Mouse (Mus musculus): ENCODE measurements around the gene Rnf24.
A peak's percentile ranks its signal among the peaks of the same experiment; 100 is the strongest.

Rnf24 gene

DNA sequence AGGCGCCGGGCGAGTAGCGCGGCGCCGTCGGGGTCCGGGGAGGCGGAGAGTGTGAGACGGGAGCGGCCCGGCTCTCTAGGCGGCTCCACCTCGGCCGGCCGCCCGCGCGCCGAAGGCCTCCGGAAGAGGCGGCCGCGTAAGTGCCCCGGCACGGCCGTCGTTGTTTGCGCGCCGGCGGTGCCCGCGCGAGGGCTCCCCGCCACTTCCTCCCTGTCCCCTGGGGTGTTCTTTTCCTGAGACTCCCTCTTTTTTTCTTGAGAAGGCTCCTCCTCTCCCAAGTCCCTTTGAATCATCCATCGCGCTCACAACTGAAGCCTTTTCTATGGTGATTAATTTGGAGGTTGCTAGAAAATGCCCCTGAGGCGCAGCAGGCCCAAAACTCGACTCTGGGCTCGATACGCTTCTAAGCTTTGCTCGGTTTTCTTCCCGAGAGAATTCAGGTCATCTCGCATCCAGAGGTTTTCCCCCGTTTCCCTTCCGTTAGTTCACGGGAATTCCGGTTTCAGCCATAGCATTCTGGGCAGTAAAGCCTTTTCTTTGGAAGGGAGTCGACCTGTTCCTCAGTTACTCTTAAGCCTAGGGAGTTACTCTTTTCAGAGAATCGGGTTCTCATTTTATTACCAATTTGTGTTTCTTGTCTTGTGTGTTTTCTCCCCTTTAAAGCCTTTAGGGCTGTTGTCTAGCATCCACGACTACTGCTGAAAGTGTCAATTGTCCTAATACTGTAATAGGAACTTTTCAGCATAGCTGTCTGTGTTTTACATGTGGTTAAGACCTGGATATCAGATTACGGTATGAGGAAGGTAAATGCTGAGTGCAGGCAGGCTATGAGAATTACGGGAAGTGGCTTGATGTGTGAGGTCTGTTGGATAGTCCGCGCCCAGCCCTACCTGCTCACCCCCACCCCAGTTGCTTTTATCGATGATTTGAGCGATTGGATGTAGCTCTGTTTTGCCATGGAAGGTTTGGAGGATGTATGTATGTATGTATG lies 89.7 kb downstream of the Rnf24 start:
- peak; percentile 68 for DNase-seq (ENCODE audit: low read depth, low spot score)

DNA sequence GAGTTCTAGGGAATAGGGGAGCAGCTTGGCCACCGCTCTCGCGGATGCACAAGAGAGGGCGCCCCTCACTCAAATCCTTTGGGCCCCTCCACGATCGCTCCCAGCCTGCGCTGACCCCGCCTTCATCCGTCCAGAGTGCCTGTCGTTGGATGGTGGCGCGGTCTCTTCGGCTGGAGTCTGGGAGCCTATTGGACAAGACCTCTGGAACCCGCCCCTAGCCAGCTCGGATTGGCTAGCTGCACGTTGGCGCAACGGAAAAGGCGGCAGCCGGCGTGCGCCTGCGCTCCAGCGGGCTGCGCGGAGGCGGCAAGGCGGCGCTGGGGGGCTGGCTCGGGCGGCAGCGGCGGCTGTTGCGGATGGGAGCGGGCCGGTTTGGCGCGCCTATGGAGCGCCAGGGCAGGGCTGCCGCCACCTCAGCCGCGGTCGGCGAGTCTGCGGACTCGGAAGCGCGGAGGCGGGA lies 90.4 kb downstream of the Rnf24 start, which contains the start of gene Pank2:
Pank2 (plus strand) TSS at position 283 of the 460 bp plus-strand sequence.
- DNase-seq (ENCODE audit: low read depth, low spot score): peak; percentile 99

DNA sequence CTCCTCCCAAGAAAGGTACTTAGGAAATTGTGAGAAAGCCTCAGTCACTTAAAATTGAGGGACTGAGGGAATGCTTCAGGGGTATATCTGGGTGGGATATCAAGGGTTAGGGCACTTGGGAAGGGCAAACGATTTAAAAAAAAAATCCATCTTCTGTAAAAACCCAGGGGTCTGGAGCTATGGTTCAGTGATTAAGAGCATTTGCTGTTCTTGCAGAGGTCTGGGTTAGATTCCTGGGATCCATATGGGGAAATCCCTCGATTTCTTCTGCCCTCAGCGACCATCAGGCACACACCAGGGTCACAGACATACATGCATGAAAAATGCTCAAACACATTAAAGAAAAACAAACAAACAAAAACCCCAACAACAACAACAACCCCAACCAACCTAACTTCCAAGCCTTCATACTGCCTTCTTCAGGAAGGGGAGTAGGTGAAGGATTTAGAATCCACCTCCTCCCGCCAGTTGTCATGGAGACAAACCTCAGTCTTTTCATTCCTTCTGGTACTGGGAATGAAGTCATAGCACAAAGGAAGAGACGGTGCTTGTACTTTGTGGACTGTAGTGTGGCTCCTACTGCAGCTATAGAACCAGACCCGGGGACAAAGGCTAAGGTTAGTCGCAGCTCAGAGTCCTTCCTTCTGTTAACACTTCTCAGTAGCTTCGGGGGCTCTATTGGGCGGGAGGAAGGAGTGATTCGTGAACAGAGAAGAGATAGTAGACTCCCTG lies 91.0 kb downstream of the Rnf24 start:
- peak; percentile 95 for DNase-seq (ENCODE audit: low read depth, low spot score)

DNA sequence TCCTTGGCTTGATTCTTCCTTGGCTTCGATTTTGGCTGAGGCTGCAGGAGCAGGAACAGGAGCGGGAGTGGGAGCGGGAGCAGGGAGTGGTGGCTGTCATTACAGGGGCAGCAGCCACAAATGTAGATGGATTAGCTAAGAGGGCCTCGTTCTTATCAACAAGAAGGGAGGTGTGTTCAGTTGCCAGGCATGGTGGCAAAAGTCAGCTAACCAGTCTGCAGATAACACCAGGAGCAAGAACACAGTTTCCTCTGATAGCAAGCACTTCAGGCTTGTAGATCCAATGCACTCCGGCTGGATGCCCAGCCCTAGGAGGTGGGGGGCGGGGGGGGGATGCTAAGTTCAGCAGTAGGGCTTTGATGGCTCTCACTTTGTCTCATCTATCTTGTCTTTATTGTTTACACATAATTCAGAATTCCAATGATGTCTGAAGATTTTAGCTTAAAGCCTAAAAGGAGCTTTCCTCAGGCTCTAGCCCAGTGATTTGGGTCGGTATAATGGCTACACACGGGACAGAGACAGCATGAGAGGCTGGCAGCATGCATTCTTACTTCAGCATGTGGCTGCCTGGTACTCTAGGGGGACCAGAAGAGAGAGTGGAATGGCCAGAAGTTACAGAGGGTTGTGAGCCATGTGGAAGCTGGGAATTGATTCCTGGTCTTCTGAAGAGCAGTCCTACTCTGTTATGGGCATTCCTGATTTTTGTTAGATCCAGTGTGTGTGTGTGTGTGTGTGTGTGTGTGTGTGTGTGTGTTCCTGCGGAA lies 92.0 kb downstream of the Rnf24 start:
- DNase-seq (ENCODE audit: low read depth, low spot score): no peak

DNA sequence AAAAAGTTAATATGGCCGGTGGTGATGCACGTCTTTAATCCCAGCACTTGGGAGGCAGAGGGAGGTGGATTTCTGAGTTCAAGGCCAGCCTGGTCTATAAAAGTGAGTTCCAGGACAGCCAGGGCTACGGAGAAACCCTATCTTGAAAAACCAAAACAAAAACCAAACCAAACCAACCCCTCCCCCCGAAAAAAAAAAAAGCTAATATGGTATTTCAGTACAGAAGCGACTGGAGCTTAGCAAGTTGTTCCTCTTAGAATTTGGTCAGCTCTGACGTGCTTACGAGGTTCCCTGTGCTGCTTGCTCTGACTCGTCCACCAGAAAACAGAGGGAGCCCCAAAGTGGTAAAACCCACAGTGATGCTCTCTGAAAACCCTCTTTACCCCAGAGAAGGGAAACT lies 94.0 kb downstream of the Rnf24 start:
- DNase-seq (ENCODE audit: low read depth, low spot score): no peak

DNA sequence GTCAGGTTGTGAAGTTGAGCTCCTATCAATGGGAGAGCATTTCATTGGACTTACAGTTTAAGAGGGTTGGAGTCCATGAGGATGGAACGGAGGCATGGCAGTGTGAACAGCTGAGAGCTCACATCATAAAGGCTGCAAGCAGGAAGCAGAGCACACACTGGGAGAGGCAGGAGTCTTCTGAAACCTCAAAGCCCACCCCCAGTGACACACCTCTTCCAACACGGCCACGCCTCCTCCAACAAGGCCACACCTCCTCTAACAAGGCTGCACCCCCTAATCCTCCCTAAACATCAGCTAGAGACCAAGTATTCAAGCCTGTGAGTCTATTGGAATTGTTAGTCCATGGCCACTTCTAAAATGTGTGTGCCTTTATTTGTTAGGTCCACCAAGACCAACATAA lies 97.0 kb downstream of the Rnf24 start:
- DNase-seq (ENCODE audit: low read depth, low spot score): peak; percentile 91

DNA sequence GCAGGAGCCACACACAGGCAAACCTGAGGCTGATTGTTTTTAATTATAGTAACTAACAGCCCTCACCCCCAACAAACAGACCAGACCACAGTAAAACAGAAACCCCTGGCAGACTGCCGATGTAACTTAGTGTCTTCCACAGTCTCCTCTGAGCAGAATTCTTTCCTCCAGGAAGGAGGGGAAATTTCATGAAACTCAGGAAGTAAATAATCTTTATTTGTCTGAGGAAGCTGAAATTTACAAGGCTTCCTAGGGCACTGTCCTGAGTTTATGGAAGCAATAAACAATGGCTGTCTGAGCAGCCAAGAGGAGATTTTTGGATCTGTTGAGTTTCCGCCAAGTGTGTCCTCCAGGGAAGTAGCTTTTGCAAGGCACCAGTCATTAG lies 98.4 kb downstream of the Rnf24 start:
- DNase-seq (ENCODE audit: low read depth, low spot score): no peak

DNA sequence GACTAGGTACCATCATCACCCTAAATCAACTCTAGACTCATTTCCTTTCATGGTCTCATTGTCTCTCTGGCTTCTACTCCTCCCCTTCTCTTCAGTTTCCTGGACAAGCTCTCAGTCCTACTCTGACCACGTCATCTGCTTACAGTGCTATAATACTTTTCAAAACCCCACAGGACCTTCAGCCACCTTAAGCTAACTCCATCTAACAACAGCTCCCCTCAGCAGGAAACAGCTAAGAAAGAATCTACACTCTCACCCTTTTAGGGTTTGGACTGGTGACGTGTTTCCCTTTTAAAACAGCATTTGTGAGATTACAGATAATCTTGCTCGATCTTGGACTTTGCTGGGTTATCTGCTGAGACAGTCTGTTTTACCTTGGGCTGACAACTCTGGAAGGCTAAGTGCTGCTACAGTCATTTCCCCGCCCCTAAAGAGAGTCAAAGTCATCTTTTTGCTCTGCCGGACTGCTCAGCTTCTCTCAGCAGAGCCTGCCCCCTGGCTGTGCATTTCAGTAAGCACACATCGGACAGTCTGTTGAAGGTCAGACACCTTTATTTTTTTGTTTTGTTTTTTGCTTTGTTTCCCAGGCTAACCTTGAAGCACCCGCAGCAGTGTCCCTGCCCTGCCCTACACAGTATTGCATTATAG lies 98.9 kb downstream of the Rnf24 start:
- peak; percentile 90 for DNase-seq (ENCODE audit: low read depth, low spot score)
